Mouse (Mus musculus) layer of hippocampus, adult 8-10 months (tissue): Measurements from ENCODE around the gene Tex14. TPM values are rescaled to one million over a fixed set of nuclear protein-coding genes. Genes with fewer than 3 reads are reported as not detected.
"Not testable (repeated sequence)": the region's sequence is repeated elsewhere in the genome, so short reads cannot be mapped to it uniquely, and the experiment has no call there.

Source experiments
- DNase-seq, 2 experiments: peaks; one replicate each; pipeline ENCODE4 v3.0.0; 2022; ENCODE audit warnings: low spot score in 2 of 2
- total RNA-seq, 4 experiments: library from RNA; stranded (reverse); gene quantifications; 2 replicates each; pipeline ENCODE4 v1.2.4; 2022

The Tex14 gene
- total RNA-seq, 4 experiments from 2014 or later, result 0.08 to 1.2 (median 0.53) TPM

DNA sequence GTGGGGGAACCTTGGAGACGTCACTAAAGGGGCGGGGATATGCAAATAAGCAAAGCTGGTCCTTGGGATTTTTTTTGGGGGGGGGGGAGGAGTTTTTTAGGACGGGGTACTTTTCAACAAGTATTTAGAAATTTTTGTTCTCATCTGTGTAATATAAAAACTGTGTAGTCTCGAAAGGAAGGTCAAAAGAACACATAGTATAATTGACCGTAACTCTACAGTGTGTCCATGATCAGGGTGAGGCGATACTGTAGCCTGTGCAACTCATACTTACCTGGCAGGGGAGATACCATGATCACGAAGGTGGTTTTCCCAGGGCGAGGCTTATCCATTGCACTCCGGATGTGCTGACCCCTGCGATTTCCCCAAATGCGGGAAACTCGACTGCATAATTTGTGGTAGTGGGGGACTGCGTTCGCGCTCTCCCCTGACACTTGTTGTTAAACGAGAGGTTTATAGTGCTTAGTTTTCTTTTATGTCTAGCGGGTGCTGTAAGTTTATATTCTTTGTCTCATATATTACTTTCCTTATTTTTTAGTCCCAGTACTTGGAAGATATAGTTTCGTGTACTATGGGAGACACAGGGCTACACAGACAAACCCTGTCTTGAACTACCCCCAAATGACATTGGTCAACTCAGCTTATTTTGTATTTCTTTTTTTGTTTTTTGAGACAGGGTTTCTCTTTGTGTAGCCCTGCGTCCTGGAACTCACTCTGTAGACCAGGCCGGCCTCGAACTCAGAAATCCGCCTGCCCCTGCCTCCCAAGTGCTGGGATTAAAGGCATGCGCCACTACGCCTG, 21.8 kb downstream of the Tex14 start:
- DNase-seq, result peak; percentile 86 to 88

DNA sequence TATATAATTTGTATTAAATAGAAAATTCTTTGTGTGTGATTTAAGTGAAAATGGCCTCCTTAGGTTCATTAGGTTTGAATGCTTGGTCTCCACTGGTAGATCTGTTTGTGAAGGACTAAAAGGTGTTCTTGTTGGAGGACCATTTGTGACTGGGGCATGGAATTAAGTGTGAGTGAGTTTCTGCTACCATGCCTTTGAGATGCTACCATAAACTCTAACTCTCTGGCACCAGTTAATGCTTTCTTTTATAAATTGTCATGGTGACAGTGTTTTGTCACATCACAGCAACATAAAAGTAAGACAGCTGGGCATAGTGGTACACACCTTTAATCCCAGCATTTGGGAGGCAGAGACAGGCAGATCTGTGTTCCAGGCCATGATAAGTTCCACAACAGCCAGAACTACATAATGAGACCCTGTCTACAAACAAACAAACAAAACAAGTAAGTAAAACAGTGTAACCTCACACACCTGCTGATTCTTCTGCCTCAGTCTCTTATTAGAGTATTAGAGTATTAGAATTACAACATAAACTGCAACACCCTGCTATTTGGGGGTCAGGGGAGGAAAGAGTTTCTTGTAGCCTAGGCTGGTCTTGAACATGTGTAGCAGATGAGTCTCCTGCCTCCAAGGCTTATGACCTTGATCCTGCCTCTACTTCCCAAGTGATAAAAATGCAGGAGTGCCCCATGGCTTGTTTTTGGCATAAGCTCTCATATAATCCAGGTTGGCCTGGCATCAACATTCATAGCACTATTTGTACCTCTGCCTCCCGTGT, 22.6 kb downstream of the Tex14 start:
- DNase-seq, result no peak

DNA sequence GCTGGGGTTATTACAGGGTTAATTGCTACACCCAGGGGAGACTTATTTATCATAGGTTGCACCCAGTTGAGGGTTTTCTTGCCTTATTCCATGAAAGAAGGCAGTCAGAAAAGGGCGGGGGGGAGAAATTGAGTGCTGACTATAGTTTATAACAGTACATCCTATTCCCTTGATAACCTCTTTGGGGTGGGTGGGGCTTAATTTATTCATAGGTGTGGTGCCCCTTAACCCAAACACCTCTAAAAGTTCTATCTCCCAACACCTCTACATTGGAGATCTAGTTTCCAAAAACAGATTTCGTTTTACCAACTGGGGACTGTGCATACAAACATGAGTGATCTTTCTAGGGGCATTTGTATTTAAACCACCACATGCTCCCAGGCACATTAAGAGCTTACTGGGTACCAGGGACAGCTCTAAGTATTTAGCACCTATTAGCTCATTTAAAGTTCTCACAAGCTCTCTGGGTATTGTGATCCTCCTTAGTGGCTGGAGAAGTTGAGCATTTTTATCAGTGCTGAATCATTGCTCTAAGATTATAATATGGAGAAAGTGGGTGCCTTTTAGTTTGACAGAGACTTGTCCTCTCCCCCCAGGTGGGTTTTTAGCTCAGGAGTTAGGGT, 23.3 kb downstream of the Tex14 start:
- no peak for DNase-seq

DNA sequence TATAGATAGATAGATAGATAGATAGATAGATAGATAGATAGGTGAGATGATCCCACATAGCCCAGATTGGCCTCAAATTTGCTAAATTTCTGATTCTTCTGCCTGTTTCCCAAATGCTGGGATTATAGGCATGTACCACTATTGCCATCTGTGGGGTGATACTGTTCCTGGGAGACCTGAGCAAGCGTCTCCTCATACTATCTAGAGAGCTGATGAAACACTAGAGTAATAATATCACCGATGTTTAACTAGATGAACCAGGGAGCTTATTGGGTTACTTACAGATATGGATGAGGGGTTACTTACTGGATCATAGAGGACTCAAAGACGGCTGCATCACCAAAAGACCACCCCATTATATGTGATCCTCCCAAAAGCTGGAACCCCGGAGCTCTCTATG, 24.5 kb downstream of the Tex14 start:
- DNase-seq, result no peak

DNA sequence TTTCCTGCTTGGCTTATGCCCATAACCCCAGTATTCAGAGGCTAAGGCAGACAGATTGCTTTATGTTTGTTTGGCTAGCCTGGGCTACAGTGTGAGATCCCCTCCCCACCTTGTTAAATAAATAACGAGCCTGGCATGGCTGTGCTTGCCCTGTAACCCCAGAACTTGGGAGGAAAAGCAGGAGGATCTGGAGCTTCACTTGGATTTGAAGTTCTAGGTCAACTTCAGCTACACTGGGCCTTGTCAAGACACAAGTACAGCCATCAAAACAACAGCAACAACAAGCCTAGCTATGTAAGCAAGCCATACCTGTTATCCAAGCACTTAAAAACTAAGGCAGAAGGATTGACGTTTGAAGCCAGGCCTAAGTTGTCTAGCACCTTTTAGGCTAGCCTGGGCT, 25.5 kb downstream of the Tex14 start:
- DNase-seq, result no peak

DNA sequence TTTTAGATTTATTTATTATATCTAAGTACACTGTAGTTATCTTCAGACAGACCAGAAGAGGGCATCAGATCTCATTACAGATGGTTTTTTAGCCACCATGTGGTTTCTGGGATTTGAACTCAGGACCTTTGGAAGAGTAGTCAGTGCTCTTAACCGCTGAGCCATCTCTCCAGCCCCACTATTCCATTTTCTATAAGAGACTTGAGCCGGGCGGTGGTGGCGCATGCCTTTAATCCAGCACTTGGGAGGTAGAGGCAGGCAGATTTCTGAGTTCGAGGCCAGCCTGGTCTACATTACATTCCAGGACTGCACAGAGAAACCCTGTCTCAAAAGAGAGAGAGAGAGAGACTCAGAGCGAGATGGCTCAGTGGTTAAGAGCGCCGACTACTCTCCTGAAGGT, 26.9 kb downstream of the Tex14 start:
- not testable (repeated sequence) for DNase-seq

DNA sequence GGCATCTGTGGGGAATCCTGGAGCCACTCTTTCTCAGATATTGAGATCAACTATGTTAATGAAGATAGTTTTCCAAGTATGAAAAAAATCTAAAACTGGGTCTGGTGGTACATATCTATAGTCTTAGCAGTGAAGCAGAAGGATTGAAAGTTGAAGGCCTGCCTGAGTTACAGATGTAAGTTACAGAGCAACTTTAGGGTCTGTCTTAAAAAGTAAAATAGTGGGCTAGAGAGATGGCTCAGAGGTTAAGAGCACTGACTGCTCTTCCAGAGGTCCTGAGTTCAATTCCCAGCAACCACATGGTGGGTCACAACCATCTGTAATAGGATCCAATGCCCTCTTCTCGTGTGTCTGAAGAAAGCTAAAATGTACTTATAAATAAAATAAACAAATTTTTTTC, 27.6 kb downstream of the Tex14 start:
- no peak for DNase-seq

DNA sequence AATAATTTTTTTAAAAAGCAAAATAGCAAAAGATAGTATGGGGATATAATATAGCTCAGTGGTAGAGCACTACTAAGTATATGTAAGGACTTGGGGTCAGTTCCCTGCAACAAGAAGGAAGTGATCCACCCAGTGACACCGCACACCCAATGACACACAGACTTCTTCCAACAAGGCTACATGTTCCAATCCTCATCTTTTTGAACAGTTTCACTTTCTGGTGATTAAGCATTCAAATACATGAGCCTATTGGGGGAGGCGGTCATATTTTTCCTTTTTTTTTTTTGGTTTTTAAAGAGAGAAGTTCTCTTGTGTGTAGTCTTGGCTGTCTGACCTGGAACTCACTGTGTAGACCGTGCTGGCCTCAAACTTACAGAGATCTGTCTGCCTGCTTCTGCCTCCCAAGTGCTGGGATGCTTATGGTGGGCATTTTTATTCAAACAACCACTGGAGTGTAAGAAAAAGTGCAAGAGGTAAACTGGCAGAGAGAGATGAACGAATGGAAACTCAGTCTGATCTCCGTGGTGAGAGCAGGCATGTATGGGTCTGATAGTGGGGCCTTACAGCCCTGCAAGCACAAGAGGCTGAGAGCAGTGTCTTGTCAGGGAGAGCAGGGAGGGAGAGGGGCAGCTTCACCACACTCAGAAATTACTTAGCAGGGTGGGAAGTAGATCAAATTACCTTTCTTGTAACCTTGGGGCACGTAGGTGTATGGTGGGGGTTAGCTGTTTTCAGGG, 28.2 kb downstream of the Tex14 start:
- DNase-seq, result no peak

DNA sequence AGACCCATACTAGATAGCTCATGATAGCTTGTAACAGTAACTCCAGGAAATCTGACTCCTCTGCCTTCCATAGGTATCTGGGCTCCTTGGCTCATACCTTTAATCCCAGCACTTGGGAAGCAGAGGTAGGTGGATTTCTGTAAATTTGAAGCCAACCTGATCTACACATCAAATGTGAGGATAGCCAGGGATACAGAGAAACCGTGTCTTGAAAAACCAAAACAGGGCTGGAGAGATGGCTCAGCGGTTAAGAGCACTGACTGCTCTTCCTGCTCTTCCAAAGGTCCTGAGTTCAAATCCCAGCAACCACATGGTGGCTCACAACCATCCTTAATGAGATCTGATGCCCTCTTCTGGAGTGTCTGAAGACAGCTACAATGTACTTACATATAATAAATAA, 30.2 kb downstream of the Tex14 start:
- DNase-seq, result not testable (repeated sequence)

DNA sequence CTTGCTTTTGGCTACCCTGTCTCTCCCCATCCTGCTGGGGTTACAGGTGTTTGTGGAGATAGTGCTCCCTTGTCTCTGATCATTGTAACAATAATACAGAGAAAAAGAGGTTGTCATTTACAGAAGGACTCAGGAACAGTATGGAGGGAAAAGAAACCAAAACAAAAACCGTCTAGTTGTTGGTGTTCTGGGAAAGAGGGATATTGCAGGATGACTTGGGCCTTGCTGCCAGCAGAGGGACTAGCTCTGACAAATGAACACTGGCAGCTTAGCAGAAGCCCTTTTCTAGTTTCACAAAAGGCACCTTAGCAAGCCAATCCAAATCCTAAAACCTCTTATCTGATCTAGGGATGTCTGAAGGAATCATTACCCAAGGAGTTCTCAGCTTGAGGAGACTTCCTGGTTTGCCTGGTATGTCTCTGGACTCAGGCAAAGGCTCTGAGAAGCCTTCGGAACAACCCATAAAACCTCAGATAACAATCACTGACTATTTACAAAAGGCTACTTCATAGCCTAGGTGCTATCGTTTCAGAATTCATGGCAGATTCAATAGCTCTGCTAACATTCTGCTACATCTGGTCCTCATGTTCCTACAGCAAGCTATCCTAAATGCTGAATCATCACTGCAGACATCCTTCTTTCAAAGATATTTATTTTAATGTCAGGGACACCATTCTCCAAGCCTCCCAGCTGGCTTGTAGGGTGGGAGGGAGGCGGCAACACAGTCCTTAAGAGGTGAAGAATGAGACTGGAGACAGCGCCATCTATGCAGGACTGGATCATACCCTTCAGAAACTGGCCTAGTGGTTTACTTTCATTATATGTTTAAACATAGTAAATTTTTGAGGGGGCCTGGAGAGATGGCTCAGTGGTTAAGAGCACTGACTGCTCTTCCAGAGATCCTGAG, 31.7 kb downstream of the Tex14 start:
- DNase-seq, result no peak

DNA sequence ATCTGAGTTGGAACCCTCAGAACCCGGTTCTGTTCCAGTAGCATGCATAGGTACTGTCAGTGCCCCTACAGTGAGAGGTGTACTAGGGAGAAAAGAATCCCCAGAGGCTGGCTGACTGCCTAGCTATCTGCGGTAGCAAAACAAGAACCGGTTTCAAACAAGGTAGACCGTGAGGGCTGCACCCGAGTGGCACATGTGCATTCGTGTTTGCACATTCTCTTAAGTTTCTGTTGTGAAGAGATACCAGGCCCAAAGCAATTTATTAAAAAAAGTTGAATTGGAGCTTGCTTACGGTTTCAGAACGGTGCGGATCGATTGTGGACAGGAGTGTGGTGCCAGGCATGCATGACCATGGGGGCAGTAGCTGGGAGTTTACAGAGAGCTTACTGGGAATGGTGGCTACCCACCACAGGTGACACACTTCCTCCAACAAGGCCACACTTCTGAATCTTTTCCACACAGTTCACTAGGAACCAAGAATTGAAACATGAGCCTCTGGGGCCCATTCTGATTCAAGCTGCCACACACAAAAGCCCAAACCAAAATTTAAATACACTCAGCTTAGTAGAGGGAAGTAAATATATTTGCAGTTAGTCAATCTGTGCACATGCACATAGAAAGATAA, 35.0 kb downstream of the Tex14 start:
- no peak for DNase-seq

DNA sequence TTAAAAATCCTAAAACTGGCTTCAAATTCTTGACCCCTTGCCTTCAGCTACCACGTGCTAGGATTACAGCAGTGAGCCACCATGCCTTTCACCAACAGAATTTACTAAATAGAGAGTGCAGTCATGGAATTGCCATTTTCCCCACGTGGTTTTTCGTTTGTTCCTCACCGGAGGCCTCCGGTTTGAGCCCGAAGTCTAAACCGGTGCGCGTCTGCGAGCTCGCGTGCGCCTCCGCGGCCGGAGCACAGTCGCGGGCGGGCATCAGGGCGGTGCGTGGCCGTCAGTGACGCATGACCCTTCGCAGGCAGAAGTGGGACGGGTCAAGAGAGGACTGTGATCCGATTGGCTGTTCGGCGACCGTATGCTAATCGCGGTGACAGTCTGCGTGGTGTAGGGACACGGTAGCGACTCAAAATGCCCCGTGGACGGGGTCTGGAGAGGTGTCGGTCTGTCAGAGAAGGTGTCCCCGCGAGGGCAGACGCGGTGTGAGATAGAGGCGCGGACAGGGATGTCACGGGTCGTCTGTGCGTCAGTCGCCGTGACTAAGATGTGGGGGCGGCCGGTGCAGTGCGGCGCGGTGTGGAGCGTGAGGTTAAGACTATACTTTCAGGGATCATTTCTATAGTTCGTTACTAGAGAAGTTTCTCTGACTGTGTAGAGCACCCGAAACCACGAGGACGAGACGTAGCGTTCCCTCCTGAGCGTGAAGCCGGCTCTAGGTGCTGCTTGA, 37.9 kb downstream of the Tex14 start:
- DNase-seq, result peak; percentile 77 to 84

DNA sequence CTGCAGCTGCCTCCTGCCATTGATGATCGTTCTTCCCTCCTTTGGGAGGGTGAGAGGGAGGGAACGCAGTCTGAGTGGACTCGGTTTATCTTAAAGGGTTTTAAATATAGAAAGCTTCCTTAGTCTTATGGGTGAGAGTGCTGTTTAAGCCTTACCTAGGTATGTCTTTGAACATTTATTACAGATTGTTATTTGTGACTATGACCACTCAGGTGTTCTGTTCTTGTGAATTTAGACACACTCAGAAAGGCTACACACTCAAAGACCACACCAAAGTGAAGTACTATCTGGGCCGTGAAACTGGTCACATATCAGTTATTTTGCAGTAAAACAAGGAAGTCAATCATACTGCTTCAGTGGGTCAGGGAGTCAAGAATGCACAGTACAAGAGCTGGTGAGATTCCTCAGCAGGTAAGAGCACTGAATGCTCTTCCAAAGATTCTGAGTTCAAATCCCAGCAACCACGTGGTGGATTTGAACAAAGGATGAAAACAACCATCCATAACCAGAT, 38.6 kb downstream of the Tex14 start:
- DNase-seq, result peak; percentile 50 to 80

DNA sequence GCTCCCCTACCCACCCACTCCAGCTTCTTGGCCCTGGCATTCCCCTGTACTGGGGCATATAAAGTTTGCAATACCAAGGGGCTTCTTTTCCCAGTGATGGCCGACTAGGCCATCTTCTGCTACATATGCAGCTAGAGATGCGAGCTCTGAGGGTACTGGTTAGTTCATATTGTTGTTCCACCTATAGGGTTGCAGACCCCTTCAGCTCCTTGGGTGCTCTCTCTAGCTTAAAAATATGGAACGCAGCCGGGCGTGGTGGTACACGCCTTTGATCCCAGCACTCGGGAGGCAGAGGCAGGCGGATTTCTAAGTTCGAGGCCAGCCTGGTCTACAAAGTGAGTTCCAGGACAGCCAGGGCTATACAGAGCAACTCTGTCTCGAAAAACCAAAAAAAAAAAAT, 39.2 kb downstream of the Tex14 start:
- DNase-seq, result not testable (repeated sequence)

DNA sequence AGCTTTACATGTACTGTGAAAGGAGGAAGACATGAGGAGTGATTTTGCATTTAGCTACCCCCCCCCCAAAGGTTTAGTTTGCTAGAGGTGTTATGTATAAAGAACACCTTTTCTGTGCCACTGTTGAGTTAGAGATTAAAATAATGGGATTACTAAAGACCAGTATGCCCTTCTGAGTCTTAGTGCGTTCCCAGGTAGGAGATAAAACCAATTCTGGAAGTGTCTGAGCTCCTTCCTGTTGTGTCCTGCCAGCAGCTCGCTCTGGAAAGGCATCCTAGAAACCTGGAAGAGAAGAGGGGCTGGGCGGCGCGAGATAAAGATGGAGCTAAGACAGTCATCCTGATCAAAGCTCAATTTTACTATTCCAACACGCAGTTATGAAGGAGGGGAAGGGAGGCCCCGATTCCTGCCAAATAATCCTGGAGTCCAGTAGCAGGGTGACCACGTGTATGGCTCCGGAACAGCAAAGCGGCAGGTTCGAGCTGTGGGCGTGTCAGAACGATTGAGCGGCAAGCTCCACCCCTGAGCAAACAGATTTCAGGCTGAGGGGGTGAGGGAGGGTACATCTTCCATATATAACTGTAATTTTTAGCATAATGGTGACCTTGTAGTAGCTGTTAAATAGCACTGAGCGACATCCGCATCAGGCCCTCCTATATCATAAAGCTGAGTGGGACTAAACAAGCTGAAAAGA, 40.0 kb downstream of the Tex14 start:
- DNase-seq, result no peak

DNA sequence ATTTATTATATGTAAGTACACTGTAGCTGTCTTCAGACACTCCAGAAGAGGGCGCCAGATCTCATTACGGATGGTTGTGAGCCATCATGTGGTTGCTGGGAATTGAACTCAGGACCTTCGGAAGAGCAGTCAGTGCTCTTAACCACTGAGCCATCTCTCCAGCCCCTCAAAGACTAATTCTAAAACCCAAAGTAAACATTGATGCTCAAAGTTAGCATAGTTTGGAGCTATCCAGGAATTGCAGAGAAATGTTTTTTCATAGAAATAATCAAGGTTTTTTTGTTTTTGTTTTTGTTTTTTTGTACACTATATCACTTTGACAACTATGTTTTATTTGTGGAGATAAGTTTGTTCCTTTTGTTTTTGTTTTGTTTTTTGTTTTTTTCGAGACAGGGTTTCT, 40.7 kb downstream of the Tex14 start:
- not testable (repeated sequence) for DNase-seq

DNA sequence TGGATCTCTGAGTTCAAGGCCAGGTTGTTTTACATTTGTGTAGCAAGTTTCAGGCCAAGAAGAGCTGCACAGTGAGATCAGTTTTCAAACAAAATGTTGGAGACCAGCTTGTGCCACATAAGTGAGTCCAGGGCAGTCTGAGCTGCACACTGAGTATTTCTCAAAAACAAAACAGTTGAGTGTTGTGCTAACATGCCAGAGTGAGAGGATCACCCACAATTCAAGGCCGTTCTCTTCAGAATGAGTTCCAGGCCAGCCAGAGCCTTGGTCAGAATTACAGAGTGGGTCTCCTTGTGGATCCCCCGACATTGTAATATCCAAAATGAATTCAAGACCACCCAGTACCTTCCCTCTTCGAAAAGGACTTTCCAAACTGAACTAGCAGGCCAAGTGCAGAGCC, 41.3 kb downstream of the Tex14 start:
- DNase-seq, result no peak

DNA sequence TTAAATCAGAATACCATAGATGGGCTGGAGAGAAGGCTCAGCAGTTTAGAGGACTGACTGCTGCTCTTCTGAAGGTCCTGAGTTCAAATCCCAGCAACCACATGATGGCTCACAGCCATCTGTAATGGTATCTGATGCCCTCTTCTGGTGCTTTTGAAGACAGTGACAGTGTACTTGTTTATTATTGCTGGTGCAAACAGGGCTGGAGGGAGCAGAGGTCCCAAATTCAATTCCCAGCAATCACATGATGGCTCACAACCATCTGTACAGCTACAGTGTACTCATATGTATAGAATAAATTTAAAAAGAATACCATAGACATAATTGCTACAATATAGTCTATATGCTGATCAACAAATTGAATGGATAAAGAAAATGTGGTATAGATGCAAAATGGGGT, 42.6 kb downstream of the Tex14 start:
- DNase-seq, result no peak

DNA sequence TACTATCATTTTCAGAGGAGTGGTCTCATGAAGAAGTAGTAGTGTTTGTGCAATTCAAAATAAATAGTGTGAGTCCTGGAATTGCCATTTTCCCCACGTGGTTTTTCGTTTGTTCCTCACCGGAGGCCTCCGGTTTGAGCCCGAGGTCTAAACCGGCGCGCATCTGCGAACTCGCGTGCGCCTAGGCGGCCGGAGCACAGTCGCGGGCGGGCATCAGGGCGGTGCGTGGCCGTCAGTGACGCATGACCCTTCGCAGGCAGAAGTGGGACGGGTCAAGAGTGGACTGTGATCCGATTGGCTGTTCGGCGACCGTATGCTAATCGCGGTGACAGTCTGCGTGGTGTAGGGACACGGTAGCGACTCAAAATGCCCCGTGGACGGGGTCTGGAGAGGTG, 43.2 kb downstream of the Tex14 start:
- DNase-seq, result peak; percentile 95
